Comparison of ENCODE assay signal across 8 mouse cellular contexts in the genomic region with DNA sequence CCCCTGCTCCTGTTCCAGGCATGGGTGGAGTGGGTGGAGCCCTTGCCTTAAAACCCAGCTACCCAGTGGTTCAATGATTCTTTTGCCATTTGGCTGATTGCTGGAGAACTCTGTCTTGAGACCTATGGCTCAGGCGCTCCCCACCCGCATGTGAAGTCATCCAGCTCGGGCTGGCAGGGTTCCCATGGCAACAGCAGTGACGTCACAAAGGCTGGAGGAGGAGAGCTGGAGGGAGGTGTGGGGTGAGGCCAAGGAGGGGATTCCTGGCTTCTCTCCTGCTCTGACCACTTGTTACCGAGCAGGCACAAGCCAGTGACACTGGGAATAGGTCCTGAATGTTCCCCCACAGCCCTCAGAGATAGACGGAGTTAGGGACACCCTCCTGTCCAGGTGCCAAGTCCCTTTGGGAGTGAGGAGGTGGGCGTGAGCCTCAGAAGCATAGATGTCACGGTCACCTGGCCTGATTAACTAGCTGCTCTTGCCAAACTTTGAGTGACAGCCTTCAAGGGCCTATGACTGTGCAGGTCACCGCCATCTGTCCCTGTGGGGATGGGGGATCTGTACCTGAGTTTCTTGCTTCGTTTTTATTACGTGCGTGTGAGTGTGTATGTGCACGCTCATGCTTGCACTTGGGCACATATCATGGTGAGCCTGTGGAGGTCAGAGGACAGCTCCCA. TPM values are rescaled to one million over a fixed set of nuclear protein-coding genes. Genes with fewer than 3 reads are reported as not detected.
DNase-seq lines count a peak whose midpoint lies in the region; ATAC-seq lines count a peak whose summit lies in the region.

No protein-coding gene starts in this region.

- H3K27ac ChIP-seq in embryonic facial prominence, embryonic 14.5 days (replicated peaks; ENCODE audit: low read depth, low read length): no peak overlapping the region
- peak overlapping the region; percentile 49 for H3K27ac ChIP-seq in hindbrain, embryonic 13.5 days
- H3K27ac ChIP-seq in midbrain, embryonic 10.5 days (replicated peaks): peak overlapping the region; percentile 76
- no peak overlapping the region for H3K27ac ChIP-seq in stomach, embryonic 15.5 days

- peak; percentile 46 to 49 for DNase-seq in B cell, adult 2 months
- peak; percentile 87 for DNase-seq in Muller cell, postnatal 12 days (ENCODE audit: inconsistent ontology term)
- DNase-seq in embryonic facial prominence, embryonic 14.5 days (ENCODE audit: low spot score): peak; percentile 86
- peak; percentile 67 to 75 for DNase-seq in left cerebral cortex, adult 18-20 months (ENCODE audit: low spot score in 2 of 2)
- DNase-seq in midbrain, embryonic 10.5 days (ENCODE audit: low spot score): peak; percentile 90
- DNase-seq in spleen, postnatal 36 days (ENCODE audit: low spot score in 2 of 2): no peak

- ATAC-seq in embryonic facial prominence, embryonic 14.5 days (ENCODE audit: low read depth): peak; percentile 54; the same call in 1 of the 2 replicates
- ATAC-seq in hindbrain, embryonic 13.5 days (ENCODE audit: low FRiP score): peak; percentile 69
- ATAC-seq in stomach, embryonic 15.5 days (ENCODE audit: insufficient read depth, low FRiP score, low read depth): peak; percentile 51; the same call in 1 of the 2 replicates

- H3K4me3 ChIP-seq in embryonic facial prominence, embryonic 14.5 days (ENCODE audit: low read depth, low read length): no peak overlapping the region
- no peak overlapping the region for H3K4me3 ChIP-seq in hindbrain, embryonic 13.5 days
- H3K4me3 ChIP-seq in midbrain, embryonic 10.5 days: peak overlapping the region; percentile 14; the same call in 1 of the 2 replicates
- H3K4me3 ChIP-seq in stomach, embryonic 15.5 days (replicated peaks): no peak overlapping the region

- H3K27me3 ChIP-seq in embryonic facial prominence, embryonic 14.5 days (replicated peaks; ENCODE audit: control insufficient read depth, insufficient read depth, low read length): no peaks in the 10 kb centered on the region
- H3K27me3 ChIP-seq in hindbrain, embryonic 13.5 days: peaks cover 14% of the 10 kb centered on the region
- peaks cover 17% of the 10 kb centered on the region for H3K27me3 ChIP-seq in midbrain, embryonic 10.5 days (ENCODE audit: low read depth, poor library complexity, severe bottlenecking)
- H3K27me3 ChIP-seq in stomach, embryonic 15.5 days (replicated peaks): peaks cover 6% of the 10 kb centered on the region

- H3K4me2 ChIP-seq in embryonic facial prominence, embryonic 14.5 days (ENCODE audit: low read depth, low read length): no peak overlapping the region
- H3K4me2 ChIP-seq in hindbrain, embryonic 13.5 days: peak overlapping the region; percentile 22
- 0 out of 2 replicates have a peak overlapping the region, but pooled peaks have one; percentile 6 for H3K4me2 ChIP-seq in stomach, embryonic 15.5 days

- WGBS in embryonic facial prominence, embryonic 14.5 days: 35% methylated on average over 13 of the region's 13 CpGs
- WGBS in hindbrain, embryonic 13.5 days: 33% methylated on average over 12 of the region's 13 CpGs
- 36% methylated on average over 13 of the region's 13 CpGs for WGBS in midbrain, embryonic 10.5 days
- 31% methylated on average over 13 of the region's 13 CpGs for WGBS in stomach, embryonic 15.5 days

- no peak overlapping the region for H3K9ac ChIP-seq in embryonic facial prominence, embryonic 14.5 days (ENCODE audit: low read depth, low read length)
- 0 out of 2 replicates have a peak overlapping the region, but pooled peaks have one; percentile 9 for H3K9ac ChIP-seq in hindbrain, embryonic 13.5 days
- no peak overlapping the region for H3K9ac ChIP-seq in stomach, embryonic 15.5 days

- H3K9me3 ChIP-seq in embryonic facial prominence, embryonic 14.5 days (ENCODE audit: control insufficient read depth, low read length): no peaks in the 10 kb centered on the region
- no peaks in the 10 kb centered on the region for H3K9me3 ChIP-seq in hindbrain, embryonic 13.5 days
- H3K9me3 ChIP-seq in midbrain, embryonic 10.5 days (replicated peaks): no peaks in the 10 kb centered on the region
- H3K9me3 ChIP-seq in stomach, embryonic 15.5 days: no peaks in the 10 kb centered on the region

- H3K36me3 ChIP-seq in embryonic facial prominence, embryonic 14.5 days (ENCODE audit: control insufficient read depth, insufficient read depth, low read length): no peaks in the 10 kb centered on the region
- H3K36me3 ChIP-seq in hindbrain, embryonic 13.5 days: no peaks in the 10 kb centered on the region
- H3K36me3 ChIP-seq in midbrain, embryonic 10.5 days: no peaks in the 10 kb centered on the region
- H3K36me3 ChIP-seq in stomach, embryonic 15.5 days: no peaks in the 10 kb centered on the region

- H3K4me1 ChIP-seq in embryonic facial prominence, embryonic 14.5 days (ENCODE audit: control insufficient read depth, insufficient read depth, low read length): peaks cover 20% of the 10 kb centered on the region
- peaks cover 35% of the 10 kb centered on the region for H3K4me1 ChIP-seq in hindbrain, embryonic 13.5 days (replicated peaks)
- H3K4me1 ChIP-seq in midbrain, embryonic 10.5 days: peaks cover 38% of the 10 kb centered on the region
- peaks cover 23% of the 10 kb centered on the region for H3K4me1 ChIP-seq in stomach, embryonic 15.5 days

RNA-seq across cellular contexts. Expression of a gene that starts 25.0 kb away (rescaled TPM):
- polyA plus RNA-seq in embryonic facial prominence, embryonic 14.5 days (2014; fragmentation: Nextera tagmentation; extraction: Ambion mirVana): 1.3 TPM in 2 replicates
- 1.3 and 1.4 TPM in 2 replicates for polyA plus RNA-seq in hindbrain, embryonic 13.5 days (2015; fragmentation: Nextera tagmentation; extraction: Ambion mirVana)
- 10 to 100 TPM; 32.3 to 36.1 TPM for total RNA-seq in left cerebral cortex, adult 18-20 months (2021)
- polyA plus RNA-seq in midbrain, embryonic 10.5 days (2016; fragmentation: Nextera tagmentation; extraction: Ambion mirVana): 0.14 and 0.48 TPM in 2 replicates
- 0.24 and 0.79 TPM in 2 replicates for polyA plus RNA-seq in stomach, embryonic 15.5 days (2015; fragmentation: Nextera tagmentation; extraction: Ambion mirVana)

Comparison
In these comparisons a context has a peak if more than half of its experiments do, and no peak if none do; other contexts are left out.
1. DNase-seq: peak in B cell, adult 2 months (2 of 2), Muller cell, postnatal 12 days (single experiment), embryonic facial prominence, embryonic 14.5 days (single experiment), left cerebral cortex, adult 18-20 months (2 of 2) and midbrain, embryonic 10.5 days (single experiment); none in spleen, postnatal 36 days (0 of 2).
2. H3K27ac ChIP-seq: peak in hindbrain, embryonic 13.5 days (single experiment) and midbrain, embryonic 10.5 days (single experiment); none in embryonic facial prominence, embryonic 14.5 days (single experiment) and stomach, embryonic 15.5 days (single experiment).
3. Peak in every context shown above with its lines, with median percentiles within 50 percentile points of each other: ATAC-seq.